Mouse (Mus musculus) stomach, embryonic 14.5 days (tissue): ENCODE results near the gene Pidd1. TPM values are rescaled to one million over a fixed set of nuclear protein-coding genes. Genes with fewer than 3 reads are reported as not detected.

Source experiments
- ATAC-seq: fragments of 200-750 bp; cut with Nextera tagmentation; 2 replicates; pipeline ENCODE4 v1.8.0; 2017; ENCODE audit warnings: low read depth, moderate TSS enrichment; ENCODE audit not compliant: insufficient number of reproducible peaks, insufficient read depth, low FRiP score
- H3K27ac ChIP-seq: fragments of 300-500 bp; sonication (generic); 2 replicates; pipeline ENCODE4 v1.5.1; 2014; ENCODE audit warnings: mild to moderate bottlenecking, low read length, moderate library complexity, mixed read lengths
- H3K27me3 ChIP-seq: fragments of 300-500 bp; sonication (generic); 2 replicates; pipeline ENCODE4 v1.6.1; 2014; ENCODE audit warnings: low read length, control low read depth, mixed read lengths; ENCODE audit not compliant: control insufficient read depth, insufficient read depth
- H3K36me3 ChIP-seq: fragments of 300-500 bp; sonication (generic); 2 replicates; pipeline ENCODE4 v1.6.1; 2014; ENCODE audit warnings: mild to moderate bottlenecking, control low read depth, low read length, moderate library complexity, mixed read lengths; ENCODE audit not compliant: control insufficient read depth, insufficient read depth
- H3K4me1 ChIP-seq: fragments of 300-500 bp; sonication (generic); 2 replicates; pipeline ENCODE4 v1.6.1; 2014; ENCODE audit warnings: low read length, control low read depth, mixed read lengths; ENCODE audit not compliant: control insufficient read depth, insufficient read depth
- H3K4me2 ChIP-seq: fragments of 300-500 bp; sonication (generic); replicated peaks from 2 replicates; pipeline ENCODE4 v1.6.1; 2014; ENCODE audit warnings: low read depth, low read length, control low read depth
- H3K4me3 ChIP-seq: fragments of 300-500 bp; sonication (generic); 2 replicates; pipeline ENCODE4 v1.5.1; 2014; ENCODE audit warnings: low read depth, low read length, control low read depth
- H3K9ac ChIP-seq: fragments of 300-500 bp; sonication (generic); replicated peaks from 2 replicates; pipeline ENCODE4 v1.6.1; 2014; ENCODE audit warnings: low read depth, mild to moderate bottlenecking, control low read depth, low read length, moderate library complexity, mixed read lengths
- H3K9me3 ChIP-seq: fragments of 300-500 bp; sonication (generic); 2 replicates; pipeline ENCODE4 v1.6.1; 2016; ENCODE audit warnings: low read depth, low read length, control low read depth; ENCODE audit not compliant: control insufficient read depth
- WGBS: fragments of 180-500 bp; shearing (Covaris S2); extraction: QIAGEN DNeasy Blood & Tissue Kit; methylation state at CpG from one replicate; pipeline ENCODE4 v1.1.7; 2014; 5-methylcytosine and 5-hydroxymethylcytosine counted together
- polyA plus RNA-seq: library from polyadenylated mRNA; unstranded; fragments of >200 nt; fragmentation: Nextera tagmentation; extraction: Ambion mirVana; gene quantifications from 2 replicates; pipeline ENCODE4 v1.2.1, GENCODE M21; 2014

The Pidd1 gene
- polyA plus RNA-seq, 1 experiment from 2014 or later = 8.5 TPM

DNA sequence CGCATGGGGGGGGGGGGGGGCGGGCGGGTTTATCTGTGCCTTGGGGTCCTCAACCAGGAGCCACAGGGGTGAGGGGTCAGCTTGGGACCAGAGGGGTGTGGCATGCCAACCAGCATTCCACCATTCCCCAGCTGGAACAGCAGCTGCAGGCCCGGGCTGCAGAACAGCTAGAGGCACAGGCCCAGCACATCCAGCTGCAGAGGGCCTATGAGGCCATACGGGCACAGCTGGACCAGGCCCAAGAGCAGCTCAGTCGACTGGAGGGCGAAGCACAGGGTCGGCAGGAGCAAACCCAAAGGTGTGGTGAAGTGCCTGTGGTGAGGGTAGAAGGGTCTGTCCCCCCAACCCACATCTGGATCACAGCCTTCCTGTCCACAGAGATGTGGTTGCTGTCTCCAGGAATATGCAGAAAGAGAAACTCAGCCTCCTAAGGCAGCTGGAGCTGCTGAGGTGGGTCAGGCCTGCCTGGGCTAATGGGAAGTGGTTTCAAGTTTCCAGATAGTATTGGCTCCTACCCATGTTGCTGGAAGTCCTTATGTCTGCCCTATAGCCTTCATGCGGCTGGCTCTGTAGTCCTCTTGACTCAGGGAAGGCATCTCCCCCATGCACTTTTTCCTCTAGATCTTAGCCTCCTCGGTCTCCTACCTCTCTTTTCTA is 21.7 kb upstream of the Pidd1 start:
- Histone ChIP-seq H3K4me2 (peak overlapping the region; percentile 34; the same call in 1 of the 2 replicates), H3K4me3 (0 out of 2 replicates have a peak overlapping the region, but pooled peaks have one; percentile 11), H3K4me1 (peaks cover 45% of the 10 kb centered on the region), H3K27ac (no peak overlapping the region), H3K9me3 (no peaks in the 10 kb centered on the region), H3K9ac (no peak overlapping the region), H3K36me3 (peaks cover 9% of the 10 kb centered on the region; the same call in 1 of the 2 replicates), H3K27me3 (peaks cover 19% of the 10 kb centered on the region; the same call in 1 of the 2 replicates)
- ATAC-seq = no peak
- WGBS = 32% methylated on average over 10 of the region's 10 CpGs

- Histone ChIP-seq H3K9me3 (no peaks in the 10 kb centered on the region), H3K4me2 (peak overlapping the region; percentile 34), H3K27ac (no peak overlapping the region), H3K27me3 (peaks cover 19% of the 10 kb centered on the region; the same call in 1 of the 2 replicates), H3K36me3 (peaks cover under 1% of the 10 kb centered on the region; the same call in 1 of the 2 replicates), H3K9ac (0 out of 2 replicates have a peak overlapping the region, but pooled peaks have one; percentile 2), H3K4me1 (peaks cover 51% of the 10 kb centered on the region), H3K4me3 (peak overlapping the region; percentile 11; the same call in 1 of the 2 replicates)
- no peak for ATAC-seq
- WGBS = 9% methylated on average over 33 of the region's 38 CpGs
These were observed 20.9 kb upstream of the Pidd1 start for GRCm38 (mm10) chr7:141464603-141465201.

DNA sequence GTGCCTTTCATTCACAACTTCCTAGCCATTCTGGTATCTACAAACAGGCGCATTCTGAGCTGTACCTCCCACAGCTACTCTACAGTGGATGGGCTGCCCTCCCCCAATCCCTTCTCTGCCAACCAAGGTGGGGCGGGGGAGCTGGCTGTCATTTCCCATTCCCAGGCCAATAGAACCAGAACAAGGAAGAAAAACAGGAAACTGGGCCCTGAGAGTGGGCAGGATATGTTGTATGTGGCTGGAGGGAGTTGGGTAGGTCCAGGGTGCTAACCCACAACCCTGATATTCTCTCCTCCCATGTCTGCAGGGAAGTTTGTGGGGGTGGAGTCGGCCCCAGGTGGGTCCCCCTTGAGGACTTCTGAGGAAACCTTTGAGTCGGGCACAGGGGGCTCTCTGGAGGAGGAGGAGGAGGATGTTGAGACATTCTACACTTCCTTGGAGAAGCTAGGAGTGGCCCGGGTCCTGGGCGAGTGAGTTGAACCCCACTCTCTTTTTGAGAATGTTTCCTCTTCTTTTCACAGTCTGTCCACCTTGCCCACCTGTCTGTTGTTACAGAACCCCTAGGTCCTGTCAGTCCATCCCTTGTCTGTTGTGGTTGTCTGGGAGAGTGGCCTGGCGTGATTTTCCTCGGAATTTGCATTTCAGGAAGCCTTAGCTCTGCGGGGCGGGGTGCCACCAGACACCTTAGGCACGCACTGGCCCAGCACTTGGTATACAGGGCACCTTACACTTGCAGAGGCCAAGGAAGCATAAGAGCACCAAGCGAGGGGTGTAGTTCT is 20.2 kb upstream of the Pidd1 start:
- 35% methylated on average over 12 of the region's 12 CpGs for WGBS
- H3K4me3 ChIP-seq = 0 out of 2 replicates have a peak overlapping the region, but pooled peaks have one; percentile 11
- H3K27me3 ChIP-seq = peaks cover 19% of the 10 kb centered on the region; the same call in 1 of the 2 replicates
- H3K4me2 ChIP-seq = peak overlapping the region; percentile 34
- no peaks in the 10 kb centered on the region for H3K36me3 ChIP-seq
- no peaks in the 10 kb centered on the region for H3K9me3 ChIP-seq
- H3K9ac ChIP-seq = no peak overlapping the region
- ATAC-seq = no peak
- no peak overlapping the region for H3K27ac ChIP-seq
- peaks cover 46% of the 10 kb centered on the region for H3K4me1 ChIP-seq

- Histone ChIP-seq H3K27ac (no peak overlapping the region), H3K4me2 (peak overlapping the region; percentile 70), H3K4me1 (peaks cover 34% of the 10 kb centered on the region), H3K36me3 (peaks cover 6% of the 10 kb centered on the region; the same call in 1 of the 2 replicates), H3K27me3 (peaks cover 19% of the 10 kb centered on the region; the same call in 1 of the 2 replicates), H3K9ac (no peak overlapping the region), H3K4me3 (peak overlapping the region; percentile 37), H3K9me3 (no peaks in the 10 kb centered on the region)
- ATAC-seq = no peak
- WGBS = 13% methylated on average over 5 of the region's 5 CpGs
These were observed 18.6 kb upstream of the Pidd1 start for GRCm38 (mm10) chr7:141462333-141462821.

- Histone ChIP-seq H3K27me3 (peaks cover 19% of the 10 kb centered on the region; the same call in 1 of the 2 replicates), H3K4me1 (peaks cover 31% of the 10 kb centered on the region), H3K9me3 (no peaks in the 10 kb centered on the region), H3K36me3 (peaks cover 6% of the 10 kb centered on the region; the same call in 1 of the 2 replicates), H3K4me3 (peak overlapping the region; percentile 37), H3K9ac (no peak overlapping the region; the same call in 1 of the 2 replicates), H3K4me2 (peak overlapping the region; percentile 70), H3K27ac (no peak overlapping the region)
- 3% methylated on average over 57 of the region's 59 CpGs for WGBS
- no peak for ATAC-seq
These were observed 17.9 kb upstream of the Pidd1 start for GRCm38 (mm10) chr7:141461521-141462332.

- Histone ChIP-seq H3K36me3 (peaks cover 6% of the 10 kb centered on the region; the same call in 1 of the 2 replicates), H3K27me3 (peaks cover 19% of the 10 kb centered on the region; the same call in 1 of the 2 replicates), H3K4me2 (peak within 1 kb of the TSS; percentile 70), H3K27ac (0 out of 2 replicates have a peak within 1 kb of the TSS, but pooled peaks have one; percentile 6), H3K9me3 (no peaks in the 10 kb centered on the region), H3K9ac (no peak within 1 kb of the TSS; the same call in 1 of the 2 replicates), H3K4me1 (peaks cover 35% of the 10 kb centered on the region), H3K4me3 (peak within 1 kb of the TSS; percentile 37)
- WGBS = 47% methylated on average over 15 of the region's 15 CpGs
- no peak for ATAC-seq
These were observed 16.7 kb upstream of the Pidd1 start, which contains the start of gene Cracr2b for GRCm38 (mm10) chr7:141460391-141461113. Gene Cracr2b, plus strand, starts transcription at chr7:141461094.

GRCm38 (mm10) chr7:141460001-141460390 is 16.2 kb upstream of the Pidd1 start:
- no peak for ATAC-seq
- Histone ChIP-seq H3K27me3 (peaks cover 19% of the 10 kb centered on the region; the same call in 1 of the 2 replicates), H3K9me3 (no peaks in the 10 kb centered on the region), H3K27ac (0 out of 2 replicates have a peak overlapping the region, but pooled peaks have one; percentile 6), H3K4me3 (no peak overlapping the region), H3K9ac (no peak overlapping the region), H3K4me1 (peaks cover 30% of the 10 kb centered on the region), H3K36me3 (peaks cover 6% of the 10 kb centered on the region; the same call in 1 of the 2 replicates), H3K4me2 (no peak overlapping the region)
- 45% methylated on average over 5 of the region's 5 CpGs for WGBS
